In the genomic region with DNA sequence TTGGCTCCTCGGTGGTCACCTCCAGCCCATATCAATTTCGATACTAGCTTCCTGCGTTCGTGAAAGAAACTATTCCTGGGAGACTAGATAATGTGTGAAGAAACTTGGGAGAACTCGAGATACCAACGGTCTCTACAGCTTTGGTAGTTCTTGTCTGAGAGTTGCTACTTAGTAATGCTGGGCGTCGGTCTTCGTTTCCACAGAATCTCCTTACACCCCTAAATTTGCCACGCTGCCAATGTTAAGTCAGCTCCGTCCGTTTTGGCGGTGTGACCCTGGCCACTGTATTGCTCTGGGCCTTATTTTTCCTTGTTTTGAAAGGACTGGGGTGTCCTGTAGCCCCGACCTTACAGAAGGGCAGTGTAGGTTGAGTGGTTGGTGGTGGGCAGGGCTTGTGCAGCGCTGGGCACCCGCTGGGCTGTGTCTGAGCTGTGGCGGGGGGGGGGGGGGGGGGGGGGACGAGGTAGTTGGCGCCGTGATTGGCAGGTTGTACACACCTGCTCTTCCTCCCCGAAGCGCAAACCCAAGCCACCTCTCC, we compare ENCODE assay signal across 7 mouse cellular contexts. TPM values are rescaled to one million over a fixed set of nuclear protein-coding genes. Genes with fewer than 3 reads are reported as not detected.
DNase-seq lines count a peak whose midpoint lies in the region; ATAC-seq and TF ChIP-seq lines count a peak whose summit lies in the region.

No protein-coding gene starts in this region.

- TF ChIP-seq EP300 in ES-Bruce4 (IDR thresholded peaks at IDR 0.05; ENCODE audit: insufficient read depth, low read depth, low read length), result no peak
- no peak for TF ChIP-seq EP300 in liver, postnatal 0 days (IDR thresholded peaks at IDR 0.05; ENCODE audit: low read depth)

- no peaks in the 10 kb centered on the region for H3K9me3 ChIP-seq in ES-Bruce4 (replicated peaks; ENCODE audit: control insufficient read depth, insufficient read depth, low read length, poor library complexity, severe bottlenecking)
- H3K9me3 ChIP-seq in hindbrain, embryonic 11.5 days (ENCODE audit: control insufficient read depth, low read length), result no peaks in the 10 kb centered on the region
- no peaks in the 10 kb centered on the region for H3K9me3 ChIP-seq in liver, postnatal 0 days (ENCODE audit: low read length)

- H3K4me1 ChIP-seq in ES-Bruce4 (ENCODE audit: control insufficient read depth, insufficient read depth, low read length), result no peaks in the 10 kb centered on the region
- H3K4me1 ChIP-seq in hindbrain, embryonic 11.5 days (replicated peaks; ENCODE audit: control insufficient read depth, insufficient read depth, low read length), result peaks cover 6% of the 10 kb centered on the region
- H3K4me1 ChIP-seq in liver, postnatal 0 days (ENCODE audit: insufficient read depth), result peaks cover 2% of the 10 kb centered on the region; the same call in 1 of the 2 replicates

- DNase-seq in embryo, embryonic 10.5 days (ENCODE audit: low spot score), result peak; percentile 59
- DNase-seq in hindbrain, embryonic 11.5 days (ENCODE audit: low spot score), result peak; percentile 48
- no peak for DNase-seq in liver, postnatal 0 days
- no peak for DNase-seq in right cerebral cortex, postnatal 14 days
- no peak for DNase-seq in left cerebral cortex, adult 11 months (ENCODE audit: low spot score)
- no peak for DNase-seq in kidney, postnatal 14 days

- 1% methylated on average over 17 of the region's 22 CpGs for WGBS in hindbrain, embryonic 11.5 days
- 9% methylated on average over 19 of the region's 22 CpGs for WGBS in liver, postnatal 0 days (ENCODE audit: insufficient replicate concordance)

- ATAC-seq in hindbrain, embryonic 11.5 days (ENCODE audit: low FRiP score), result peak; percentile 67
- no peak for ATAC-seq in liver, postnatal 0 days

- peak overlapping the region; percentile 70 for H3K4me2 ChIP-seq in hindbrain, embryonic 11.5 days (replicated peaks; ENCODE audit: low read depth, low read length)
- H3K4me2 ChIP-seq in liver, postnatal 0 days (ENCODE audit: low read depth, low read length), result peak overlapping the region; percentile 68

- no peaks in the 10 kb centered on the region for H3K36me3 ChIP-seq in ES-Bruce4 (ENCODE audit: control insufficient read depth, insufficient read depth, low read length, poor library complexity, severe bottlenecking)
- no peaks in the 10 kb centered on the region for H3K36me3 ChIP-seq in hindbrain, embryonic 11.5 days (ENCODE audit: control insufficient read depth, insufficient read depth, low read length)
- no peaks in the 10 kb centered on the region for H3K36me3 ChIP-seq in liver, postnatal 0 days (replicated peaks; ENCODE audit: insufficient read depth, low read length)

- 0 out of 2 replicates have a peak overlapping the region, but pooled peaks have one; percentile 59 for H3K9ac ChIP-seq in ES-Bruce4 (ENCODE audit: low read depth, poor library complexity, severe bottlenecking)
- H3K9ac ChIP-seq in hindbrain, embryonic 11.5 days (ENCODE audit: low read depth, low read length), result no peak overlapping the region
- no peak overlapping the region for H3K9ac ChIP-seq in liver, postnatal 0 days (replicated peaks)

- H3K27me3 ChIP-seq in ES-Bruce4 (ENCODE audit: control insufficient read depth, insufficient read depth, low read length, poor library complexity, severe bottlenecking), result peaks cover 12% of the 10 kb centered on the region
- H3K27me3 ChIP-seq in hindbrain, embryonic 11.5 days (ENCODE audit: control insufficient read depth, insufficient read depth, low read length), result peaks cover 71% of the 10 kb centered on the region
- H3K27me3 ChIP-seq in liver, postnatal 0 days (ENCODE audit: insufficient read depth, low read length), result peaks cover 65% of the 10 kb centered on the region

- no peak for TF ChIP-seq CTCF in ES-Bruce4 (IDR thresholded peaks at IDR 0.05; ENCODE audit: low read depth, low read length)
- TF ChIP-seq CTCF in liver, postnatal 0 days (IDR thresholded peaks at IDR 0.05; ENCODE audit: low read depth), result no peak

- H3K27ac ChIP-seq in ES-Bruce4 (ENCODE audit: insufficient read depth, low read length), result no peak overlapping the region
- H3K27ac ChIP-seq in hindbrain, embryonic 11.5 days (ENCODE audit: low read depth, low read length), result no peak overlapping the region
- no peak overlapping the region for H3K27ac ChIP-seq in liver, postnatal 0 days (ENCODE audit: low read depth)

- no peak for TF ChIP-seq POLR2A in ES-Bruce4 (IDR thresholded peaks at IDR 0.05; ENCODE audit: insufficient read depth, low read length)

- peak overlapping the region; percentile 69 for H3K4me3 ChIP-seq in ES-Bruce4 (ENCODE audit: low read depth, low read length)
- H3K4me3 ChIP-seq in hindbrain, embryonic 11.5 days (ENCODE audit: low read depth, low read length), result peak overlapping the region; percentile 37
- H3K4me3 ChIP-seq in liver, postnatal 0 days (ENCODE audit: low read depth, low read length), result peak overlapping the region; percentile 29; the same call in 1 of the 2 replicates

RNA-seq across cellular contexts. Expression of gene Tbx20, which starts 6.4 kb away (rescaled TPM):
- 16.3 and 20.6 TPM in 2 replicates for polyA plus RNA-seq in ES-Bruce4 (2011; ENCODE audit: insufficient read depth, insufficient read length, low read depth, missing spikeins)
- polyA plus RNA-seq in hindbrain, embryonic 11.5 days (2014; fragmentation: Nextera tagmentation; extraction: Ambion mirVana), result 1.7 and 4.3 TPM in 2 replicates
- 0.44 and 0.58 TPM in 2 replicates for polyA plus RNA-seq in liver, postnatal 0 days (2015; fragmentation: Nextera tagmentation; extraction: Ambion mirVana)

Comparison
In these comparisons a context has a peak if more than half of its experiments do, and no peak if none do; other contexts are left out.
1. DNase-seq: peak in embryo, embryonic 10.5 days (single experiment) and hindbrain, embryonic 11.5 days (single experiment); none in liver, postnatal 0 days (single experiment), right cerebral cortex, postnatal 14 days (single experiment), left cerebral cortex, adult 11 months (single experiment) and kidney, postnatal 14 days (single experiment).
2. Peak in every context shown above with its lines, with median percentiles within 50 percentile points of each other: H3K4me3 ChIP-seq.